22 mouse cellular contexts compared by ENCODE assay signal in genomic region chr8:120641245-120641644, GRCm38 (mm10). TPM values are rescaled to one million over a fixed set of nuclear protein-coding genes. Genes with fewer than 3 reads are reported as not detected.
A peak's percentile ranks its signal among the peaks of the same experiment; 100 is the strongest.
DNase-seq lines count a peak whose midpoint lies in the region; ATAC-seq and TF ChIP-seq lines count a peak whose summit lies in the region.
"Had no signal": no experiment of that assay in that cellular context is flagged by ENCODE, and none has a peak within 500 bp of the region (broad histone marks: within the 10 kb centered on the region; RNA-seq: fewer than 3 reads in every experiment).

No protein-coding gene starts in this region.

- no peak for DNase-seq in intestine, embryonic 14.5 days (ENCODE audit: low spot score)
- DNase-seq in stomach, postnatal 0 days (ENCODE audit: low spot score) = no peak
- DNase-seq in midbrain, postnatal 0 days (ENCODE audit: low spot score) = no peak
- DNase-seq in hindbrain, embryonic 10.5 days (ENCODE audit: low spot score) = no peak
- no peak for DNase-seq in adrenal gland, adult 8-10 months
- DNase-seq: adrenal gland, postnatal 25 days; cerebellum, adult 8-10 months; forebrain, postnatal 0 days; heart, adult 2 months; layer of hippocampus, adult 9-11 months; liver, embryonic 13.5 days; lung, adult 2 months; lung, postnatal 14 days; thymus, postnatal 25 days had no signal

- H3K27ac ChIP-seq in intestine, embryonic 14.5 days (ENCODE audit: low read depth) = no peak overlapping the region
- no peak overlapping the region for H3K27ac ChIP-seq in intestine, postnatal 0 days (ENCODE audit: low read depth, low read length)
- H3K27ac ChIP-seq in stomach, embryonic 15.5 days = no peak overlapping the region
- H3K27ac ChIP-seq in stomach, postnatal 0 days (replicated peaks) = no peak overlapping the region
- peak overlapping the region; percentile 61 for H3K27ac ChIP-seq in midbrain, embryonic 12.5 days (replicated peaks)
- 0 out of 2 replicates have a peak overlapping the region, but pooled peaks have one; percentile 26 for H3K27ac ChIP-seq in midbrain, postnatal 0 days (ENCODE audit: low read depth, low read length)
- no peak overlapping the region for H3K27ac ChIP-seq in hindbrain, embryonic 10.5 days
- H3K27ac ChIP-seq: embryonic facial prominence, embryonic 10.5 days; heart, adult 2 months; hindbrain, embryonic 12.5 days; kidney, postnatal 0 days; liver, embryonic 13.5 days had no signal

- H3K36me3 ChIP-seq in intestine, embryonic 14.5 days (ENCODE audit: control insufficient read depth, insufficient read depth, low read length) = no peaks in the 10 kb centered on the region
- H3K36me3 ChIP-seq in intestine, postnatal 0 days (ENCODE audit: control insufficient read depth, insufficient read depth) = no peaks in the 10 kb centered on the region
- no peaks in the 10 kb centered on the region for H3K36me3 ChIP-seq in stomach, embryonic 15.5 days
- H3K36me3 ChIP-seq in stomach, postnatal 0 days (ENCODE audit: control insufficient read depth, insufficient read depth, low read length) = no peaks in the 10 kb centered on the region
- no peaks in the 10 kb centered on the region for H3K36me3 ChIP-seq in midbrain, embryonic 12.5 days
- H3K36me3 ChIP-seq in midbrain, postnatal 0 days (ENCODE audit: insufficient read depth, low read length) = no peaks in the 10 kb centered on the region
- H3K36me3 ChIP-seq in hindbrain, embryonic 10.5 days = no peaks in the 10 kb centered on the region
- H3K36me3 ChIP-seq: embryonic facial prominence, embryonic 10.5 days; hindbrain, embryonic 12.5 days; liver, embryonic 13.5 days had no signal

- no peaks in the 10 kb centered on the region for H3K4me1 ChIP-seq in intestine, embryonic 14.5 days (replicated peaks; ENCODE audit: control insufficient read depth, insufficient read depth, low read length)
- H3K4me1 ChIP-seq in intestine, postnatal 0 days (replicated peaks; ENCODE audit: control insufficient read depth, insufficient read depth, low read length) = no peaks in the 10 kb centered on the region
- no peaks in the 10 kb centered on the region; the same call in 1 of the 2 replicates for H3K4me1 ChIP-seq in stomach, embryonic 15.5 days
- no peaks in the 10 kb centered on the region for H3K4me1 ChIP-seq in stomach, postnatal 0 days (replicated peaks; ENCODE audit: control insufficient read depth, insufficient read depth)
- peaks cover 8% of the 10 kb centered on the region; the same call in 1 of the 2 replicates for H3K4me1 ChIP-seq in midbrain, embryonic 12.5 days
- H3K4me1 ChIP-seq in midbrain, postnatal 0 days (ENCODE audit: insufficient read depth, low read length) = no peaks in the 10 kb centered on the region
- H3K4me1 ChIP-seq in hindbrain, embryonic 10.5 days (replicated peaks) = 0 out of 2 replicates have a peak, but pooled peaks cover 10% of the 10 kb centered on the region
- H3K4me1 ChIP-seq: hindbrain, embryonic 12.5 days; liver, embryonic 13.5 days had no signal

- ATAC-seq in intestine, embryonic 14.5 days (replicated peaks; ENCODE audit: low FRiP score, low TSS enrichment, low read depth) = 0 out of 2 replicates have a peak, but pooled peaks have one; percentile 42
- no peak for ATAC-seq in intestine, postnatal 0 days
- ATAC-seq in stomach, embryonic 15.5 days (ENCODE audit: insufficient read depth, low FRiP score, low read depth) = peak; percentile 28; the same call in 1 of the 2 replicates
- no peak for ATAC-seq in stomach, postnatal 0 days (ENCODE audit: low FRiP score, low TSS enrichment)
- ATAC-seq in midbrain, embryonic 12.5 days (ENCODE audit: low FRiP score, low read depth) = no peak
- ATAC-seq in midbrain, postnatal 0 days (ENCODE audit: low FRiP score) = no peak
- ATAC-seq: forebrain, postnatal 0 days had no signal

- TF ChIP-seq EP300 in stomach, postnatal 0 days (optimal IDR thresholded peaks at IDR 0.05) = no peak

- no peaks in the 10 kb centered on the region for H3K27me3 ChIP-seq in intestine, embryonic 14.5 days (replicated peaks; ENCODE audit: control insufficient read depth, insufficient read depth, low read length)
- H3K27me3 ChIP-seq in intestine, postnatal 0 days (replicated peaks; ENCODE audit: control insufficient read depth, insufficient read depth, low read length) = no peaks in the 10 kb centered on the region
- H3K27me3 ChIP-seq in stomach, embryonic 15.5 days (replicated peaks) = 0 out of 2 replicates have a peak, but pooled peaks cover under 1% of the 10 kb centered on the region
- H3K27me3 ChIP-seq in stomach, postnatal 0 days (ENCODE audit: control insufficient read depth, insufficient read depth, low read length) = no peaks in the 10 kb centered on the region
- peaks cover 8% of the 10 kb centered on the region; the same call in 1 of the 2 replicates for H3K27me3 ChIP-seq in midbrain, embryonic 12.5 days
- H3K27me3 ChIP-seq in midbrain, postnatal 0 days (ENCODE audit: insufficient read depth, low read length) = no peaks in the 10 kb centered on the region
- peaks cover 13% of the 10 kb centered on the region for H3K27me3 ChIP-seq in hindbrain, embryonic 10.5 days (ENCODE audit: insufficient read depth, poor library complexity, severe bottlenecking)

- no peak overlapping the region for H3K9ac ChIP-seq in intestine, embryonic 14.5 days (ENCODE audit: low read length)
- H3K9ac ChIP-seq in intestine, postnatal 0 days (ENCODE audit: low read depth, low read length) = no peak overlapping the region
- no peak overlapping the region for H3K9ac ChIP-seq in stomach, embryonic 15.5 days
- no peak overlapping the region for H3K9ac ChIP-seq in stomach, postnatal 0 days (ENCODE audit: low read length)
- no peak overlapping the region for H3K9ac ChIP-seq in midbrain, embryonic 12.5 days (replicated peaks)
- H3K9ac ChIP-seq in midbrain, postnatal 0 days (replicated peaks; ENCODE audit: low read length, poor library complexity, severe bottlenecking) = no peak overlapping the region
- H3K9ac ChIP-seq: forebrain, postnatal 0 days; hindbrain, embryonic 12.5 days; liver, embryonic 13.5 days had no signal

- no peak for TF ChIP-seq CTCF in intestine, postnatal 0 days (IDR thresholded peaks at IDR 0.05; ENCODE audit: low read depth)
- TF ChIP-seq CTCF in stomach, postnatal 0 days (IDR thresholded peaks at IDR 0.05; ENCODE audit: low read depth) = no peak
- TF ChIP-seq CTCF in midbrain, postnatal 0 days (IDR thresholded peaks at IDR 0.05) = no peak

- H3K4me2 ChIP-seq in intestine, embryonic 14.5 days (ENCODE audit: low read length) = no peak overlapping the region
- no peak overlapping the region for H3K4me2 ChIP-seq in intestine, postnatal 0 days (replicated peaks; ENCODE audit: low read depth)
- no peak overlapping the region for H3K4me2 ChIP-seq in stomach, embryonic 15.5 days
- no peak overlapping the region for H3K4me2 ChIP-seq in stomach, postnatal 0 days (replicated peaks; ENCODE audit: low read depth)
- peak overlapping the region; percentile 31 for H3K4me2 ChIP-seq in midbrain, embryonic 12.5 days (replicated peaks)
- H3K4me2 ChIP-seq in midbrain, postnatal 0 days (ENCODE audit: low read depth, low read length, poor library complexity, severe bottlenecking) = no peak overlapping the region
- H3K4me2 ChIP-seq: hindbrain, embryonic 12.5 days; liver, embryonic 13.5 days had no signal

- H3K4me3 ChIP-seq in intestine, embryonic 14.5 days (ENCODE audit: low read depth, low read length) = no peak overlapping the region
- H3K4me3 ChIP-seq in intestine, postnatal 0 days (ENCODE audit: low read depth, low read length) = no peak overlapping the region
- H3K4me3 ChIP-seq in stomach, embryonic 15.5 days (replicated peaks) = no peak overlapping the region
- no peak overlapping the region for H3K4me3 ChIP-seq in stomach, postnatal 0 days (ENCODE audit: low read depth, low read length)
- H3K4me3 ChIP-seq in midbrain, embryonic 12.5 days = no peak overlapping the region
- H3K4me3 ChIP-seq in midbrain, postnatal 0 days (ENCODE audit: low read depth, low read length) = no peak overlapping the region
- H3K4me3 ChIP-seq in hindbrain, embryonic 10.5 days = no peak overlapping the region
- H3K4me3 ChIP-seq: embryonic facial prominence, embryonic 10.5 days; heart, adult 2 months; hindbrain, embryonic 12.5 days; liver, embryonic 13.5 days had no signal

- 28% methylated on average over 8 of the region's 8 CpGs for WGBS in intestine, embryonic 14.5 days
- WGBS in intestine, postnatal 0 days = 23% methylated on average over 8 of the region's 8 CpGs
- WGBS in stomach, embryonic 15.5 days = 25% methylated on average over 8 of the region's 8 CpGs
- WGBS in stomach, postnatal 0 days = 43% methylated on average over 8 of the region's 8 CpGs
- 17% methylated on average over 8 of the region's 8 CpGs for WGBS in midbrain, embryonic 12.5 days
- WGBS in midbrain, postnatal 0 days = 9% methylated on average over 8 of the region's 8 CpGs
- 52% methylated on average over 8 of the region's 8 CpGs for WGBS in hindbrain, embryonic 10.5 days

- no peaks in the 10 kb centered on the region for H3K9me3 ChIP-seq in intestine, embryonic 14.5 days (ENCODE audit: control insufficient read depth, low read length)
- H3K9me3 ChIP-seq in intestine, postnatal 0 days (ENCODE audit: control insufficient read depth) = no peaks in the 10 kb centered on the region
- H3K9me3 ChIP-seq in stomach, embryonic 15.5 days = no peaks in the 10 kb centered on the region
- H3K9me3 ChIP-seq in stomach, postnatal 0 days (ENCODE audit: control insufficient read depth, low read length) = no peaks in the 10 kb centered on the region
- H3K9me3 ChIP-seq in midbrain, embryonic 12.5 days = no peaks in the 10 kb centered on the region
- no peaks in the 10 kb centered on the region for H3K9me3 ChIP-seq in midbrain, postnatal 0 days (ENCODE audit: low read length)
- no peaks in the 10 kb centered on the region for H3K9me3 ChIP-seq in hindbrain, embryonic 10.5 days
- H3K9me3 ChIP-seq: embryonic facial prominence, embryonic 10.5 days; hindbrain, embryonic 12.5 days; liver, embryonic 13.5 days had no signal

RNA-seq across cellular contexts. Expression of gene 1190005I06Rik, which starts 6.2 kb away (rescaled TPM):
- 1.6 and 2.8 TPM in 2 replicates for polyA plus RNA-seq in intestine, embryonic 14.5 days (2014; fragmentation: Nextera tagmentation; extraction: Ambion mirVana)
- 3.9 and 4.0 TPM in 2 replicates for polyA plus RNA-seq in intestine, postnatal 0 days (2015; fragmentation: Nextera tagmentation; extraction: Ambion mirVana)
- 2.4 and 3.8 TPM in 2 replicates for polyA plus RNA-seq in stomach, embryonic 15.5 days (2015; fragmentation: Nextera tagmentation; extraction: Ambion mirVana)
- polyA plus RNA-seq in stomach, postnatal 0 days (2015; fragmentation: Nextera tagmentation; extraction: Ambion mirVana) = 12.2 and 14.0 TPM in 2 replicates
- polyA plus RNA-seq in midbrain, embryonic 12.5 days (2016; fragmentation: Nextera tagmentation; extraction: Ambion mirVana) = 5.2 and 5.7 TPM in 2 replicates
- total RNA-seq in midbrain, postnatal 0 days (2014; rRNA removed) = 27.4 and 30.9 TPM in 2 replicates
- polyA plus RNA-seq in midbrain, postnatal 0 days (2015; fragmentation: Nextera tagmentation; extraction: Ambion mirVana) = 25.4 and 29.5 TPM in 2 replicates
- 2.8 and 4.7 TPM in 2 replicates for polyA plus RNA-seq in hindbrain, embryonic 10.5 days (2016; fragmentation: Nextera tagmentation; extraction: Ambion mirVana)
- total RNA-seq in adrenal gland, adult 8-10 months (2022) = 10 to 100 TPM in 1 of 4 experiments, 1 to 10 TPM in 3; 5.6 to 10.8 (median 7.9) TPM

RNA-seq across cellular contexts. Expression of gene Gm27021, which starts 26.6 kb away (rescaled TPM):
- polyA plus RNA-seq in intestine, embryonic 14.5 days (2014; fragmentation: Nextera tagmentation; extraction: Ambion mirVana) = 0.62 and 1.7 TPM in 2 replicates
- polyA plus RNA-seq in intestine, postnatal 0 days (2015; fragmentation: Nextera tagmentation; extraction: Ambion mirVana) = 1.0 and 1.9 TPM in 2 replicates
- 2.0 and 3.0 TPM in 2 replicates for polyA plus RNA-seq in stomach, embryonic 15.5 days (2015; fragmentation: Nextera tagmentation; extraction: Ambion mirVana)
- polyA plus RNA-seq in stomach, postnatal 0 days (2015; fragmentation: Nextera tagmentation; extraction: Ambion mirVana) = 2.1 and 4.7 TPM in 2 replicates
- polyA plus RNA-seq in midbrain, embryonic 12.5 days (2016; fragmentation: Nextera tagmentation; extraction: Ambion mirVana) = 2.1 and 3.0 TPM in 2 replicates
- 3.9 and 13.8 TPM in 2 replicates for total RNA-seq in midbrain, postnatal 0 days (2014; rRNA removed)
- polyA plus RNA-seq in midbrain, postnatal 0 days (2015; fragmentation: Nextera tagmentation; extraction: Ambion mirVana) = 7.9 and 9.1 TPM in 2 replicates
- polyA plus RNA-seq in hindbrain, embryonic 10.5 days (2016; fragmentation: Nextera tagmentation; extraction: Ambion mirVana) = 3.2 and 4.0 TPM in 2 replicates
- 1 to 10 TPM in 1 of 4 experiments, not detected in 3; 1.4 TPM for total RNA-seq in adrenal gland, adult 8-10 months (2022)
- total RNA-seq: adrenal gland, postnatal 25 days; gastrocnemius, postnatal 25 days; heart, adult 2 months had no signal
- polyA plus RNA-seq: heart, adult 2 months; small intestine, adult 2 months had no signal

RNA-seq across cellular contexts. Expression of gene Cox4i1, which starts 26.8 kb away (rescaled TPM):
- polyA plus RNA-seq in intestine, embryonic 14.5 days (2014; fragmentation: Nextera tagmentation; extraction: Ambion mirVana) = 1,269 and 1,281 TPM in 2 replicates
- 2,406 and 2,420 TPM in 2 replicates for polyA plus RNA-seq in intestine, postnatal 0 days (2015; fragmentation: Nextera tagmentation; extraction: Ambion mirVana)
- 1,112 and 1,167 TPM in 2 replicates for polyA plus RNA-seq in stomach, embryonic 15.5 days (2015; fragmentation: Nextera tagmentation; extraction: Ambion mirVana)
- 1,419 and 1,437 TPM in 2 replicates for polyA plus RNA-seq in stomach, postnatal 0 days (2015; fragmentation: Nextera tagmentation; extraction: Ambion mirVana)
- 895 and 905 TPM in 2 replicates for polyA plus RNA-seq in midbrain, embryonic 12.5 days (2016; fragmentation: Nextera tagmentation; extraction: Ambion mirVana)
- total RNA-seq in midbrain, postnatal 0 days (2014; rRNA removed) = 493 and 558 TPM in 2 replicates
- 1,374 and 1,478 TPM in 2 replicates for polyA plus RNA-seq in midbrain, postnatal 0 days (2015; fragmentation: Nextera tagmentation; extraction: Ambion mirVana)
- 921 and 1,059 TPM in 2 replicates for polyA plus RNA-seq in hindbrain, embryonic 10.5 days (2016; fragmentation: Nextera tagmentation; extraction: Ambion mirVana)
- total RNA-seq in adrenal gland, adult 8-10 months (2022) = 1,000 to 10,000 TPM in 3 of 4 experiments, 100 to 1,000 TPM in 1; 952 to 1,243 (median 1,190) TPM

RNA-seq across cellular contexts. Expression of gene Emc8, which starts 27.1 kb away (rescaled TPM):
- polyA plus RNA-seq in intestine, embryonic 14.5 days (2014; fragmentation: Nextera tagmentation; extraction: Ambion mirVana) = 290 and 294 TPM in 2 replicates
- polyA plus RNA-seq in intestine, postnatal 0 days (2015; fragmentation: Nextera tagmentation; extraction: Ambion mirVana) = 127 and 135 TPM in 2 replicates
- 208 and 227 TPM in 2 replicates for polyA plus RNA-seq in stomach, embryonic 15.5 days (2015; fragmentation: Nextera tagmentation; extraction: Ambion mirVana)
- 149 and 162 TPM in 2 replicates for polyA plus RNA-seq in stomach, postnatal 0 days (2015; fragmentation: Nextera tagmentation; extraction: Ambion mirVana)
- polyA plus RNA-seq in midbrain, embryonic 12.5 days (2016; fragmentation: Nextera tagmentation; extraction: Ambion mirVana) = 215 and 235 TPM in 2 replicates
- 30.5 and 43.2 TPM in 2 replicates for total RNA-seq in midbrain, postnatal 0 days (2014; rRNA removed)
- polyA plus RNA-seq in midbrain, postnatal 0 days (2015; fragmentation: Nextera tagmentation; extraction: Ambion mirVana) = 91.6 and 95.8 TPM in 2 replicates
- polyA plus RNA-seq in hindbrain, embryonic 10.5 days (2016; fragmentation: Nextera tagmentation; extraction: Ambion mirVana) = 312 and 362 TPM in 2 replicates
- total RNA-seq in adrenal gland, adult 8-10 months (2022) = 100 to 1,000 TPM in 2 of 4 experiments, 10 to 100 TPM in 2; 80.9 to 130 (median 112) TPM

RNA-seq across cellular contexts. Expression of gene Gins2, which starts 52.1 kb away (rescaled TPM):
- polyA plus RNA-seq in intestine, embryonic 14.5 days (2014; fragmentation: Nextera tagmentation; extraction: Ambion mirVana) = 121 and 122 TPM in 2 replicates
- polyA plus RNA-seq in intestine, postnatal 0 days (2015; fragmentation: Nextera tagmentation; extraction: Ambion mirVana) = 23.1 and 23.7 TPM in 2 replicates
- 88.1 and 94.7 TPM in 2 replicates for polyA plus RNA-seq in stomach, embryonic 15.5 days (2015; fragmentation: Nextera tagmentation; extraction: Ambion mirVana)
- polyA plus RNA-seq in stomach, postnatal 0 days (2015; fragmentation: Nextera tagmentation; extraction: Ambion mirVana) = 31.0 and 35.5 TPM in 2 replicates
- polyA plus RNA-seq in midbrain, embryonic 12.5 days (2016; fragmentation: Nextera tagmentation; extraction: Ambion mirVana) = 73.7 and 84.8 TPM in 2 replicates
- 5.8 and 18.1 TPM in 2 replicates for total RNA-seq in midbrain, postnatal 0 days (2014; rRNA removed)
- polyA plus RNA-seq in midbrain, postnatal 0 days (2015; fragmentation: Nextera tagmentation; extraction: Ambion mirVana) = 8.4 and 11.3 TPM in 2 replicates
- polyA plus RNA-seq in hindbrain, embryonic 10.5 days (2016; fragmentation: Nextera tagmentation; extraction: Ambion mirVana) = 138 and 165 TPM in 2 replicates
- 1 to 10 TPM; 5.2 to 10.0 (median 6.5) TPM for total RNA-seq in adrenal gland, adult 8-10 months (2022)

Comparison
In these comparisons a context has a peak if more than half of its experiments do, and no peak if none do; other contexts are left out.
1. ATAC-seq: peak in intestine, embryonic 14.5 days (single experiment) and stomach, embryonic 15.5 days (single experiment); none in intestine, postnatal 0 days (single experiment), stomach, postnatal 0 days (single experiment), midbrain, embryonic 12.5 days (single experiment) and midbrain, postnatal 0 days (single experiment).
2. H3K27ac ChIP-seq: peak in midbrain, embryonic 12.5 days (single experiment) and midbrain, postnatal 0 days (single experiment); none in intestine, embryonic 14.5 days (single experiment), intestine, postnatal 0 days (single experiment), stomach, embryonic 15.5 days (single experiment), stomach, postnatal 0 days (single experiment) and hindbrain, embryonic 10.5 days (single experiment).